In genomic region chr7:39518362-39518761, GRCm38 (mm10) we compare ENCODE assay signal across 7 mouse cellular contexts. TPM values are rescaled to one million over a fixed set of nuclear protein-coding genes. Genes with fewer than 3 reads are reported as not detected.
A peak's percentile ranks its signal among the peaks of the same experiment; 100 is the strongest.
DNase-seq lines count a peak whose midpoint lies in the region; ATAC-seq and TF ChIP-seq lines count a peak whose summit lies in the region.

No protein-coding gene starts in this region.

- TF ChIP-seq EP300 in CH12.LX (IDR thresholded peaks at IDR 0.05; ENCODE audit: low read length), result no peak

- H3K79me2 ChIP-seq in CH12.LX (replicated peaks; ENCODE audit: control insufficient read depth, extremely low read depth, insufficient read depth, poor library complexity, severe bottlenecking), result no peaks in the 10 kb centered on the region

- no peaks in the 10 kb centered on the region for H3K27me3 ChIP-seq in CH12.LX (replicated peaks)
- H3K27me3 ChIP-seq in hindbrain, embryonic 13.5 days, result no peaks in the 10 kb centered on the region
- H3K27me3 ChIP-seq in limb, embryonic 11.5 days (ENCODE audit: control insufficient read depth, insufficient read depth, low read length), result no peaks in the 10 kb centered on the region
- H3K27me3 ChIP-seq in midbrain, embryonic 13.5 days, result no peaks in the 10 kb centered on the region

- no peak for TF ChIP-seq RAD21 in CH12.LX (IDR thresholded peaks at IDR 0.05; ENCODE audit: low read depth, low read length)

- H3K4me1 ChIP-seq in CH12.LX (ENCODE audit: control insufficient read depth in 1 of 2, insufficient read depth in 2 of 2), result peaks cover 0 to 17% of the 10 kb centered on the region in 2 experiments; a peak in 1 of 4 replicates
- H3K4me1 ChIP-seq in embryonic fibroblast, embryonic 13.5 days (ENCODE audit: control insufficient read depth, insufficient read depth, low read length), result no peaks in the 10 kb centered on the region
- H3K4me1 ChIP-seq in hindbrain, embryonic 13.5 days (replicated peaks), result peaks cover 6% of the 10 kb centered on the region; the same call in 1 of the 2 replicates
- no peaks in the 10 kb centered on the region for H3K4me1 ChIP-seq in limb, embryonic 11.5 days (ENCODE audit: control insufficient read depth, insufficient read depth, low read length)
- peaks cover 7% of the 10 kb centered on the region for H3K4me1 ChIP-seq in midbrain, embryonic 13.5 days (replicated peaks)

- no peak for TF ChIP-seq CTCF in CH12.LX (conservative IDR thresholded peaks at IDR 0.05 in 1 of 2, IDR thresholded peaks at IDR 0.05 in 1 of 2; ENCODE audit: low read depth in 2 of 2, low read length in 2 of 2)
- TF ChIP-seq CTCF in embryonic fibroblast, embryonic 13.5 days (IDR thresholded peaks at IDR 0.05; ENCODE audit: borderline replicate concordance, insufficient read depth, low read length), result no peak

- peak overlapping the region in 1 of 3 experiments; percentile 73 for H3K4me3 ChIP-seq in CH12.LX (replicated peaks in 1 of 3; ENCODE audit: low read depth in 2 of 3, low read length in 2 of 3, poor library complexity in 1 of 3)
- peak overlapping the region; percentile 27; the same call in 1 of the 2 replicates for H3K4me3 ChIP-seq in embryonic fibroblast, embryonic 13.5 days (ENCODE audit: insufficient read depth, low read length)
- peak overlapping the region; percentile 61 for H3K4me3 ChIP-seq in hindbrain, embryonic 13.5 days
- H3K4me3 ChIP-seq in limb, embryonic 11.5 days (ENCODE audit: low read depth, low read length), result peak overlapping the region; percentile 17
- peak overlapping the region; percentile 59 for H3K4me3 ChIP-seq in midbrain, embryonic 13.5 days (replicated peaks)

- DNase-seq in CH12.LX (ENCODE audit: extremely low read depth), result no peak
- DNase-seq in MN1 (ENCODE audit: low spot score), result peak; percentile 10
- DNase-seq in limb, embryonic 11.5 days (ENCODE audit: low spot score), result peak; percentile 27
- peak; percentile 16 for DNase-seq in yolk sac, embryonic 10.5 days (ENCODE audit: low spot score)

- H3K36me3 ChIP-seq in CH12.LX (replicated peaks in 1 of 2; ENCODE audit: control insufficient read depth in 1 of 2, insufficient read depth in 1 of 2, low read length in 1 of 2), result no peaks in the 10 kb centered on the region
- H3K36me3 ChIP-seq in hindbrain, embryonic 13.5 days, result peaks cover 9% of the 10 kb centered on the region
- H3K36me3 ChIP-seq in limb, embryonic 11.5 days (ENCODE audit: control insufficient read depth, insufficient read depth, low read length), result no peaks in the 10 kb centered on the region
- peaks cover 15% of the 10 kb centered on the region for H3K36me3 ChIP-seq in midbrain, embryonic 13.5 days

- dilution Hi-C loops in CH12.LX (cut with MboI; ENCODE audit: extremely low pct_ligation_motif_present, extremely low pct_unique_long_range_greater_than_20kb, low sequenced_read_pairs), result no loop called here

- H3K4me2 ChIP-seq in CH12.LX (ENCODE audit: insufficient read depth, low read depth, poor library complexity, severe bottlenecking), result peak overlapping the region; percentile 69
- peak overlapping the region; percentile 56 for H3K4me2 ChIP-seq in hindbrain, embryonic 13.5 days
- no peak overlapping the region for H3K4me2 ChIP-seq in limb, embryonic 11.5 days (ENCODE audit: low read depth, severe bottlenecking)
- H3K4me2 ChIP-seq in midbrain, embryonic 13.5 days (replicated peaks), result peak overlapping the region; percentile 51

- H3K9me3 ChIP-seq in CH12.LX (replicated peaks; ENCODE audit: low read length), result no peaks in the 10 kb centered on the region
- H3K9me3 ChIP-seq in hindbrain, embryonic 13.5 days, result no peaks in the 10 kb centered on the region; the same call in 1 of the 2 replicates
- H3K9me3 ChIP-seq in limb, embryonic 11.5 days (ENCODE audit: control insufficient read depth, low read length), result no peaks in the 10 kb centered on the region; the same call in 1 of the 2 replicates
- H3K9me3 ChIP-seq in midbrain, embryonic 13.5 days, result no peaks in the 10 kb centered on the region; the same call in 1 of the 2 replicates

- peak overlapping the region; percentile 47; the same call in 1 of the 2 replicates for H3K9ac ChIP-seq in CH12.LX (ENCODE audit: insufficient read depth, low read depth)
- peak overlapping the region; percentile 58 for H3K9ac ChIP-seq in hindbrain, embryonic 13.5 days
- H3K9ac ChIP-seq in limb, embryonic 11.5 days (ENCODE audit: low read length), result no peak overlapping the region
- 0 out of 2 replicates have a peak overlapping the region, but pooled peaks have one; percentile 46 for H3K9ac ChIP-seq in midbrain, embryonic 13.5 days (replicated peaks)

- 86% methylated on average over 12 of the region's 12 CpGs for WGBS in hindbrain, embryonic 13.5 days
- 87% methylated on average over 12 of the region's 12 CpGs for WGBS in limb, embryonic 11.5 days
- 86% methylated on average over 12 of the region's 12 CpGs for WGBS in midbrain, embryonic 13.5 days

- no peak for TF ChIP-seq POLR2A in CH12.LX (IDR thresholded peaks at IDR 0.05; ENCODE audit: low read depth, low read length)
- no peak for TF ChIP-seq POLR2A in embryonic fibroblast, embryonic 13.5 days (IDR thresholded peaks at IDR 0.05; ENCODE audit: low read depth, low read length)

- H3K27ac ChIP-seq in CH12.LX (ENCODE audit: insufficient read depth, low read depth), result no peak overlapping the region
- H3K27ac ChIP-seq in embryonic fibroblast, embryonic 13.5 days (ENCODE audit: insufficient read depth, low read length), result no peak overlapping the region
- no peak overlapping the region; the same call in 1 of the 2 replicates for H3K27ac ChIP-seq in hindbrain, embryonic 13.5 days
- H3K27ac ChIP-seq in limb, embryonic 11.5 days (replicated peaks; ENCODE audit: low read depth, low read length), result no peak overlapping the region
- no peak overlapping the region for H3K27ac ChIP-seq in midbrain, embryonic 13.5 days

- in situ Hi-C loops in CH12.LX (cut with MboI; ENCODE audit: low pct_ligation_motif_present, low pct_unique_long_range_greater_than_20kb, low sequenced_read_pairs), result no loop called here

- peak; percentile 49 for ATAC-seq in hindbrain, embryonic 13.5 days (ENCODE audit: low FRiP score)
- no peak for ATAC-seq in limb, embryonic 11.5 days (ENCODE audit: insufficient number of reproducible peaks, low FRiP score, low TSS enrichment, low read depth)
- peak; percentile 51 for ATAC-seq in midbrain, embryonic 13.5 days

TF ChIP-seq in CH12.LX, 34 proteins besides CTCF, POLR2A, EP300 and RAD21:
- TF ChIP-seq MEF2A (IDR thresholded peaks at IDR 0.05; ENCODE audit: borderline replicate concordance, low read depth, low read length) (no peak), USF2 (conservative IDR thresholded peaks at IDR 0.05; ENCODE audit: low read depth, low read length) (no peak), MXI1 (IDR thresholded peaks at IDR 0.05; ENCODE audit: low read depth, low read length) (no peak), JUND (conservative IDR thresholded peaks at IDR 0.05; ENCODE audit: low read depth, low read length) (no peak), HCFC1 (IDR thresholded peaks at IDR 0.05; ENCODE audit: low read depth, low read length) (no peak), MAX (IDR thresholded peaks at IDR 0.05; ENCODE audit: low read length) (no peak), ZKSCAN1 (IDR thresholded peaks at IDR 0.05; ENCODE audit: borderline replicate concordance, low read depth, low read length) (no peak), BHLHE40 (IDR thresholded peaks at IDR 0.05; ENCODE audit: low read depth, low read length) (no peak), MAZ (IDR thresholded peaks at IDR 0.05; ENCODE audit: low read depth, low read length) (no peak), E2F4 (IDR thresholded peaks at IDR 0.05; ENCODE audit: insufficient replicate concordance, low read depth, low read length) (no peak), SIN3A (IDR thresholded peaks at IDR 0.05; ENCODE audit: low read length) (no peak)

RNA-seq across cellular contexts. Expression of gene Zfp619, which starts 0.8 kb away (rescaled TPM):
- total RNA-seq in CH12.LX (2012; rRNA removed) (0.64 and 0.67 TPM in 2 replicates), CH12.LX (2014; rRNA removed) (1.3 and 1.4 TPM in 2 replicates)
- polyA plus RNA-seq in CH12.LX (2012; ENCODE audit: insufficient read length, low read depth), result 1.00 and 1.1 TPM in 2 replicates
- polyA plus RNA-seq in embryonic fibroblast, embryonic 13.5 days (2011; ENCODE audit: insufficient read length, low read depth, missing spikeins), result 1.8 and 2.7 TPM in 2 replicates
- 2.9 and 3.4 TPM in 2 replicates for polyA plus RNA-seq in hindbrain, embryonic 13.5 days (2015; fragmentation: Nextera tagmentation; extraction: Ambion mirVana)
- 2.9 and 3.9 TPM in 2 replicates for polyA plus RNA-seq in limb, embryonic 11.5 days (2014; fragmentation: Nextera tagmentation; extraction: Ambion mirVana)
- polyA plus RNA-seq in midbrain, embryonic 13.5 days (2015; fragmentation: Nextera tagmentation; extraction: Ambion mirVana), result 4.3 and 4.6 TPM in 2 replicates
